Mouse (Mus musculus) liver, postnatal 0 days (tissue): ENCODE data around the gene Mlh3. TPM values are rescaled to one million over a fixed set of nuclear protein-coding genes. Genes with fewer than 3 reads are reported as not detected.

Source experiments
- ATAC-seq: fragments of 200-750 bp; cut with Nextera tagmentation; 2 replicates; pipeline ENCODE4 v1.8.0; 2017; ENCODE audit warnings: mild to moderate bottlenecking, moderate library complexity
- DNase-seq: peaks from one replicate; pipeline ENCODE4 v3.0.0-alpha.2; 2016
- H3K27ac ChIP-seq: fragments of 300-500 bp; sonication (generic); 2 replicates; pipeline ENCODE4 v1.5.1; 2014; ENCODE audit warnings: antibody characterized with exemption, moderate library complexity, mild to moderate bottlenecking, low read depth
- H3K27me3 ChIP-seq: fragments of 300-500 bp; sonication (generic); 2 replicates; pipeline ENCODE4 v1.6.1; 2014; ENCODE audit warnings: low read length, control low read depth, mixed read lengths; ENCODE audit not compliant: insufficient read depth
- H3K36me3 ChIP-seq: fragments of 300-500 bp; sonication (generic); replicated peaks from 2 replicates; pipeline ENCODE4 v1.6.1; 2014; ENCODE audit warnings: mild to moderate bottlenecking, control low read depth, low read length, moderate library complexity, mixed read lengths; ENCODE audit not compliant: insufficient read depth
- H3K4me1 ChIP-seq: fragments of 300-500 bp; sonication (generic); 2 replicates; pipeline ENCODE4 v1.6.1; 2014; ENCODE audit warnings: antibody characterized with exemption, mild to moderate bottlenecking, control low read depth; ENCODE audit not compliant: insufficient read depth
- H3K4me2 ChIP-seq: fragments of 300-500 bp; sonication (generic); 2 replicates; pipeline ENCODE4 v1.6.1; 2014; ENCODE audit warnings: low read depth, mild to moderate bottlenecking, low read length, moderate library complexity, mixed read lengths
- H3K4me3 ChIP-seq: fragments of 300-500 bp; sonication (generic); 2 replicates; pipeline ENCODE4 v1.5.1; 2014; ENCODE audit warnings: low read depth, low read length
- H3K9ac ChIP-seq: fragments of 300-500 bp; sonication (generic); replicated peaks from 2 replicates; pipeline ENCODE4 v1.6.1; 2014; ENCODE audit warnings: mild to moderate bottlenecking, moderate library complexity
- H3K9me3 ChIP-seq: fragments of 300-500 bp; sonication (generic); 2 replicates; pipeline ENCODE4 v1.6.1; 2016; ENCODE audit warnings: mild to moderate bottlenecking, control low read depth, low read length, mixed read lengths
- CTCF ChIP-seq: sonication (generic); IDR thresholded peaks from 2 replicates; pipeline ENCODE4 v1.5.1; 2016; ENCODE audit warnings: antibody characterized with exemption, low read depth
- EP300 ChIP-seq: IDR thresholded peaks from 2 replicates; pipeline ENCODE4 v1.6.1; 2016; ENCODE audit warnings: antibody characterized with exemption, low read depth, mild to moderate bottlenecking
- WGBS: fragments of 180-500 bp; shearing (Covaris S2); extraction: QIAGEN DNeasy Blood & Tissue Kit; methylation state at CpG from one replicate; pipeline ENCODE4 v1.1.7; 2014; ENCODE audit not compliant: insufficient replicate concordance; 5-methylcytosine and 5-hydroxymethylcytosine counted together
- microRNA-seq: library from miRNA; unstranded; fragments of <30 nt; microRNA quantifications from one replicate; pipeline ENCODE4, GENCODE M21; 2016
- polyA plus RNA-seq: library from polyadenylated mRNA; unstranded; fragments of >200 nt; fragmentation: Nextera tagmentation; extraction: Ambion mirVana; gene quantifications from 2 replicates; pipeline ENCODE4 v1.2.1, GENCODE M21; 2015

The Mlh3 gene
- polyA plus RNA-seq, 1 experiment from 2014 or later: 1.6 TPM

GRCm38 (mm10) chr12:85193146-85193545 lies 77.3 kb downstream of the Mlh3 start:
- H3K36me3 ChIP-seq: no peaks in the 10 kb centered on the region
- peaks cover 4% of the 10 kb centered on the region for H3K4me1 ChIP-seq
- no peak overlapping the region for H3K27ac ChIP-seq
- 71% methylated on average over 10 of the region's 10 CpGs for WGBS
- H3K27me3 ChIP-seq: no peaks in the 10 kb centered on the region
- no peak overlapping the region for H3K4me2 ChIP-seq
- H3K4me3 ChIP-seq: no peak overlapping the region
- DNase-seq (no peak), ATAC-seq (no peak)
- no peaks in the 10 kb centered on the region for H3K9me3 ChIP-seq
- H3K9ac ChIP-seq: no peak overlapping the region
- TF ChIP-seq CTCF: no peak
- TF ChIP-seq EP300: no peak

- Histone ChIP-seq H3K9ac (no peak overlapping the region), H3K27me3 (no peaks in the 10 kb centered on the region), H3K27ac (no peak overlapping the region), H3K4me2 (0 out of 2 replicates have a peak overlapping the region, but pooled peaks have one; percentile 2), H3K9me3 (no peaks in the 10 kb centered on the region), H3K4me1 (peaks cover 4% of the 10 kb centered on the region), H3K36me3 (no peaks in the 10 kb centered on the region), H3K4me3 (no peak overlapping the region)
- peak; percentile 48 for ATAC-seq
- no peak for TF ChIP-seq EP300
- TF ChIP-seq CTCF: 0 out of 2 replicates have a peak, but pooled peaks have one; percentile 3
- DNase-seq: peak; percentile 44
- 16% methylated on average over 19 of the region's 19 CpGs for WGBS
Measured at GRCm38 (mm10) chr12:85192461-85193108, 77.8 kb downstream of the Mlh3 start.

- WGBS: 77% methylated on average over 7 of the region's 7 CpGs
- no peak for ATAC-seq
- TF ChIP-seq CTCF (no peak), EP300 (no peak)
Measured at GRCm38 (mm10) chr12:85190290-85190689, 80.1 kb downstream of the Mlh3 start.

GRCm38 (mm10) chr12:85186361-85186760 lies 84.0 kb downstream of the Mlh3 start:
- DNase-seq (no peak), ATAC-seq (no peak)
- no peaks in the 10 kb centered on the region for H3K9me3 ChIP-seq
- H3K4me1 ChIP-seq: no peaks in the 10 kb centered on the region
- no peak overlapping the region for H3K4me2 ChIP-seq
- TF ChIP-seq EP300 (no peak), CTCF (no peak)
- peaks cover 5% of the 10 kb centered on the region; the same call in 1 of the 2 replicates for H3K27me3 ChIP-seq
- no peak overlapping the region for H3K27ac ChIP-seq
- no peak overlapping the region for H3K4me3 ChIP-seq
- 72% methylated on average over 7 of the region's 7 CpGs for WGBS
- no peak overlapping the region for H3K9ac ChIP-seq
- H3K36me3 ChIP-seq: no peaks in the 10 kb centered on the region

More at GRCm38 (mm10) chr12:85190290-85190689, 80.1 kb downstream of the Mlh3 start:
- Histone ChIP-seq H3K9ac (no peak overlapping the region), H3K27ac (no peak overlapping the region), H3K36me3 (no peaks in the 10 kb centered on the region), H3K4me1 (peaks cover 4% of the 10 kb centered on the region), H3K27me3 (no peaks in the 10 kb centered on the region), H3K4me2 (no peak overlapping the region), H3K9me3 (no peaks in the 10 kb centered on the region), H3K4me3 (no peak overlapping the region)
- DNase-seq: no peak

GRCm38 (mm10) chr12:85185810-85186209 lies 84.6 kb downstream of the Mlh3 start:
- DNase-seq (no peak), ATAC-seq (no peak)
- Histone ChIP-seq H3K9ac (no peak overlapping the region), H3K9me3 (no peaks in the 10 kb centered on the region), H3K36me3 (no peaks in the 10 kb centered on the region), H3K27me3 (peaks cover 8% of the 10 kb centered on the region; the same call in 1 of the 2 replicates), H3K4me2 (no peak overlapping the region), H3K4me3 (no peak overlapping the region), H3K4me1 (no peaks in the 10 kb centered on the region), H3K27ac (no peak overlapping the region)
- TF ChIP-seq EP300: no peak
- TF ChIP-seq CTCF: no peak
- WGBS: 60% methylated on average over 8 of the region's 8 CpGs

Small RNAs within 50 kb of the gene (microRNA-seq; reads per million reads assigned to microRNA genes)
- not detected for gene Mir6938

Other genes starting within 250 kb of the Mlh3 start
- gene Prox2, start 159.8 kb downstream of the Mlh3 start, polyA plus RNA-seq: 2.3 and 2.8 TPM in 2 replicates
- gene Dlst, start 159.8 kb downstream of the Mlh3 start, polyA plus RNA-seq: 68.3 and 76.4 TPM in 2 replicates
- gene Rps6kl1, start 119.3 kb downstream of the Mlh3 start, polyA plus RNA-seq: 0.39 and 0.61 TPM in 2 replicates
- 0.36 and 0.45 TPM in 2 replicates for gene Pgf, start 92.8 kb downstream of the Mlh3 start, polyA plus RNA-seq
- gene Eif2b2, start 51.1 kb downstream of the Mlh3 start, polyA plus RNA-seq: 21.7 and 24.6 TPM in 2 replicates
- 27.8 and 29.9 TPM in 2 replicates for gene Acyp1, start 17.8 kb upstream of the Mlh3 start, polyA plus RNA-seq
- 0.12 and 0.22 TPM in 2 replicates for gene Zc2hc1c, start 18.0 kb upstream of the Mlh3 start, polyA plus RNA-seq
- gene Nek9, start 68.8 kb upstream of the Mlh3 start, polyA plus RNA-seq: 4.1 and 4.5 TPM in 2 replicates
- 165 and 170 TPM in 2 replicates for gene Tmed10, start 104.2 kb upstream of the Mlh3 start, polyA plus RNA-seq
- 1.3 and 1.6 TPM in 2 replicates for gene Fos, start 203.3 kb upstream of the Mlh3 start, polyA plus RNA-seq